Mouse (Mus musculus) kidney, adult 9 months (tissue): ENCODE results near the gene Pacsin3.

Experiments
- DNase-seq: peaks from one replicate; pipeline ENCODE4 v3.0.0; 2022

Gene Pacsin3

GRCm38 (mm10) chr2:91263692-91264660, 8.2 kb downstream of the Pacsin3 start:
- DNase-seq, result no peak

- peak; percentile 100 for DNase-seq
These were observed 9.2 kb downstream of the Pacsin3 start, which contains the start of gene Arfgap2 for GRCm38 (mm10) chr2:91264711-91265681. TSS of gene Arfgap2 (plus strand) at chr2:91264974.

- DNase-seq, result no peak
These were observed 12.3 kb downstream of the Pacsin3 start for GRCm38 (mm10) chr2:91268042-91268441.

GRCm38 (mm10) chr2:91268706-91269105, 13.0 kb downstream of the Pacsin3 start:
- no peak for DNase-seq

GRCm38 (mm10) chr2:91269687-91270133, 14.0 kb downstream of the Pacsin3 start:
- DNase-seq, result no peak

GRCm38 (mm10) chr2:91278749-91279371, 23.1 kb downstream of the Pacsin3 start:
- peak; percentile 57 for DNase-seq

GRCm38 (mm10) chr2:91279372-91279755, 23.6 kb downstream of the Pacsin3 start:
- no peak for DNase-seq

- no peak for DNase-seq
These were observed 25.6 kb downstream of the Pacsin3 start for GRCm38 (mm10) chr2:91281366-91281765.

GRCm38 (mm10) chr2:91283972-91284371, 28.2 kb downstream of the Pacsin3 start:
- no peak for DNase-seq

GRCm38 (mm10) chr2:91284375-91285199, 28.8 kb downstream of the Pacsin3 start:
- no peak for DNase-seq

GRCm38 (mm10) chr2:91285885-91286505, 30.2 kb downstream of the Pacsin3 start:
- peak; percentile 78 for DNase-seq

- DNase-seq, result no peak
These were observed 31.8 kb downstream of the Pacsin3 start for GRCm38 (mm10) chr2:91287563-91287962.

GRCm38 (mm10) chr2:91291197-91292007, 35.6 kb downstream of the Pacsin3 start:
- DNase-seq, result no peak

GRCm38 (mm10) chr2:91294226-91294625, 38.5 kb downstream of the Pacsin3 start:
- no peak for DNase-seq

- DNase-seq, result no peak
These were observed 40.1 kb downstream of the Pacsin3 start for GRCm38 (mm10) chr2:91295895-91296294.

GRCm38 (mm10) chr2:91299156-91299555, 43.4 kb downstream of the Pacsin3 start:
- DNase-seq, result no peak

GRCm38 (mm10) chr2:91300784-91301183, 45.0 kb downstream of the Pacsin3 start:
- no peak for DNase-seq

- no peak for DNase-seq
These were observed 46.1 kb downstream of the Pacsin3 start for GRCm38 (mm10) chr2:91301836-91302235.

GRCm38 (mm10) chr2:91302845-91303244, 47.1 kb downstream of the Pacsin3 start:
- no peak for DNase-seq

GRCm38 (mm10) chr2:91305926-91306325, 50.2 kb downstream of the Pacsin3 start:
- DNase-seq, result no peak
